In the genomic region with DNA sequence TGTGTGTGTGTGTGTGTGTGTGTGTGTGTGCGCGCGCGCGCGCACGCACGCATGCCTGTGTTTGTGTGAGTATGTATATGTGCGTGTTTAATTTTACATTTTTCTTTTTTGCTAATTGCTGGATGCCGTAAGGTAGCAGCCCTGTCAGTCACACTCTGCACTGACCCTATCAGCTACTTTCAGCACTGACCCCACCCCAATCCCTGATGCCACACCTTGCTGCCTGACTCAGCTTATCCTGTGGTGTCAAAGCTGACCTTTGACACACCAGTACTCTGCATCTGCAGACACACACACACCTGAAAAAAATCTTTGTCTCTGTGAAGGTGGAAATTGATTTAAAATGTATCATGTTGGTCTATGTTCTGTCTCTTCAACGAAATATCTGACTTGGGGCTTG, we compare ENCODE assay signal across 24 mouse cellular contexts. TPM values are rescaled to one million over a fixed set of nuclear protein-coding genes. Genes with fewer than 3 reads are reported as not detected.
DNase-seq lines count a peak whose midpoint lies in the region; ATAC-seq and TF ChIP-seq lines count a peak whose summit lies in the region.
"Had no signal": no experiment of that assay in that cellular context is flagged by ENCODE, and none has a peak within 500 bp of the region (broad histone marks: within the 10 kb centered on the region; RNA-seq: fewer than 3 reads in every experiment).

No protein-coding gene starts in this region.

- 92% methylated on average over 11 of the region's 11 CpGs for WGBS in liver, embryonic 11.5 days
- WGBS in liver, embryonic 14.5 days (ENCODE audit: insufficient replicate concordance): 79% methylated on average over 11 of the region's 11 CpGs
- WGBS in intestine, embryonic 16.5 days: 93% methylated on average over 11 of the region's 11 CpGs
- 97% methylated on average over 11 of the region's 11 CpGs for WGBS in hindbrain, embryonic 10.5 days

- no peak overlapping the region for H3K4me3 ChIP-seq in liver, embryonic 11.5 days (ENCODE audit: low read depth, low read length)
- no peak overlapping the region for H3K4me3 ChIP-seq in liver, embryonic 14.5 days (ENCODE audit: insufficient read depth in 1 of 2, low read depth in 2 of 2, low read length in 2 of 2)
- H3K4me3 ChIP-seq in intestine, embryonic 16.5 days (ENCODE audit: low read length): no peak overlapping the region
- no peak overlapping the region for H3K4me3 ChIP-seq in hindbrain, embryonic 10.5 days
- H3K4me3 ChIP-seq: embryonic facial prominence, embryonic 13.5 days; embryonic facial prominence, embryonic 15.5 days; forebrain, embryonic 13.5 days; forebrain, embryonic 15.5 days had no signal

- H3K27ac ChIP-seq in liver, embryonic 11.5 days (ENCODE audit: low read depth, low read length): no peak overlapping the region
- no peak overlapping the region for H3K27ac ChIP-seq in liver, embryonic 14.5 days
- no peak overlapping the region for H3K27ac ChIP-seq in intestine, embryonic 16.5 days (ENCODE audit: low read length)
- no peak overlapping the region for H3K27ac ChIP-seq in hindbrain, embryonic 10.5 days
- H3K27ac ChIP-seq: embryonic facial prominence, embryonic 13.5 days; embryonic facial prominence, embryonic 15.5 days; forebrain, embryonic 13.5 days; forebrain, embryonic 15.5 days had no signal

- peaks cover 9% of the 10 kb centered on the region; the same call in 1 of the 2 replicates for H3K4me1 ChIP-seq in liver, embryonic 11.5 days (replicated peaks; ENCODE audit: control insufficient read depth, insufficient read depth, low read length)
- peaks cover 0 to 7% of the 10 kb centered on the region in 2 experiments; a peak in 2 of 4 replicates for H3K4me1 ChIP-seq in liver, embryonic 14.5 days (replicated peaks; ENCODE audit: control insufficient read depth in 2 of 2, insufficient read depth in 2 of 2, low read length in 1 of 2)
- peaks cover 6% of the 10 kb centered on the region; the same call in 1 of the 2 replicates for H3K4me1 ChIP-seq in intestine, embryonic 16.5 days (ENCODE audit: control insufficient read depth, insufficient read depth, low read length)
- peaks cover 17% of the 10 kb centered on the region for H3K4me1 ChIP-seq in hindbrain, embryonic 10.5 days (replicated peaks)
- H3K4me1 ChIP-seq: forebrain, embryonic 15.5 days had no signal

- no peaks in the 10 kb centered on the region for H3K9me3 ChIP-seq in liver, embryonic 11.5 days (ENCODE audit: control insufficient read depth, low read length)
- no peaks in the 10 kb centered on the region for H3K9me3 ChIP-seq in liver, embryonic 14.5 days (ENCODE audit: control insufficient read depth, low read length)
- H3K9me3 ChIP-seq in intestine, embryonic 16.5 days (ENCODE audit: control insufficient read depth, low read length): no peaks in the 10 kb centered on the region
- no peaks in the 10 kb centered on the region for H3K9me3 ChIP-seq in hindbrain, embryonic 10.5 days
- H3K9me3 ChIP-seq: embryonic facial prominence, embryonic 13.5 days; embryonic facial prominence, embryonic 15.5 days; forebrain, embryonic 13.5 days; forebrain, embryonic 15.5 days had no signal

- no peak overlapping the region for H3K9ac ChIP-seq in liver, embryonic 11.5 days (ENCODE audit: low read depth, low read length)
- H3K9ac ChIP-seq in liver, embryonic 14.5 days (replicated peaks): no peak overlapping the region
- H3K9ac ChIP-seq in intestine, embryonic 16.5 days (ENCODE audit: low read depth, low read length): no peak overlapping the region
- H3K9ac ChIP-seq: embryonic facial prominence, embryonic 13.5 days; embryonic facial prominence, embryonic 15.5 days; forebrain, embryonic 13.5 days; forebrain, embryonic 15.5 days; forebrain, postnatal 0 days had no signal

- H3K36me3 ChIP-seq in liver, embryonic 11.5 days (ENCODE audit: control insufficient read depth, insufficient read depth, low read length): no peaks in the 10 kb centered on the region
- H3K36me3 ChIP-seq in liver, embryonic 14.5 days (replicated peaks; ENCODE audit: control insufficient read depth, insufficient read depth, low read depth): no peaks in the 10 kb centered on the region
- H3K36me3 ChIP-seq in intestine, embryonic 16.5 days (ENCODE audit: control insufficient read depth, insufficient read depth, low read length): no peaks in the 10 kb centered on the region
- no peaks in the 10 kb centered on the region for H3K36me3 ChIP-seq in hindbrain, embryonic 10.5 days
- H3K36me3 ChIP-seq: embryonic facial prominence, embryonic 13.5 days; embryonic facial prominence, embryonic 15.5 days; forebrain, embryonic 15.5 days had no signal

- DNase-seq in liver: peak; percentile 48
- DNase-seq in liver, embryonic 11.5 days (ENCODE audit: low spot score): no peak
- no peak for DNase-seq in liver, embryonic 14.5 days (ENCODE audit: low read depth in 3 of 3, low spot score in 3 of 3)
- DNase-seq in hindbrain, embryonic 10.5 days (ENCODE audit: low spot score): no peak
- DNase-seq: adrenal gland, adult 2 months; adrenal gland, postnatal 10 days; adrenal gland, postnatal 25 days; B cell, adult 2 months; cerebellum, adult 11 months; cerebellum, adult 18-20 months; cerebellum, adult 8-10 months; cerebellum, adult 9-11 months; cerebellum, postnatal 14 days; cerebellum, postnatal 36 days; embryo, embryonic 11 days; forebrain, postnatal 0 days had no signal

- TF ChIP-seq CTCF in liver, embryonic 14.5 days (IDR thresholded peaks at IDR 0.05; ENCODE audit: low read depth): no peak

- TF ChIP-seq EP300 in liver, embryonic 14.5 days (IDR thresholded peaks at IDR 0.05; ENCODE audit: low read depth): no peak

- H3K4me2 ChIP-seq in liver, embryonic 11.5 days: no peak overlapping the region
- no peak overlapping the region for H3K4me2 ChIP-seq in liver, embryonic 14.5 days (ENCODE audit: low read depth)
- H3K4me2 ChIP-seq in intestine, embryonic 16.5 days (ENCODE audit: low read depth, low read length): no peak overlapping the region
- H3K4me2 ChIP-seq: embryonic facial prominence, embryonic 13.5 days; embryonic facial prominence, embryonic 15.5 days; forebrain, embryonic 13.5 days; forebrain, embryonic 15.5 days had no signal

- no peak for ATAC-seq in liver, embryonic 11.5 days (replicated peaks; ENCODE audit: low FRiP score)
- ATAC-seq in erythroblast, adult 5-6 weeks (replicated peaks; ENCODE audit: low FRiP score, poor library complexity, severe bottlenecking): peak; percentile 58; the same call in 1 of the 2 replicates
- peak; percentile 57 for ATAC-seq in liver, embryonic 14.5 days (ENCODE audit: insufficient read depth)
- ATAC-seq in intestine, embryonic 16.5 days: no peak
- ATAC-seq: forebrain, embryonic 13.5 days; forebrain, embryonic 15.5 days; forebrain, postnatal 0 days had no signal

- peaks cover 16% of the 10 kb centered on the region for H3K27me3 ChIP-seq in liver, embryonic 11.5 days (replicated peaks; ENCODE audit: control insufficient read depth, insufficient read depth, low read length)
- peaks cover 3% of the 10 kb centered on the region for H3K27me3 ChIP-seq in liver, embryonic 14.5 days (ENCODE audit: control insufficient read depth, insufficient read depth, low read length)
- H3K27me3 ChIP-seq in intestine, embryonic 16.5 days (replicated peaks; ENCODE audit: control insufficient read depth, insufficient read depth, low read length): no peaks in the 10 kb centered on the region
- peaks cover 32% of the 10 kb centered on the region for H3K27me3 ChIP-seq in hindbrain, embryonic 10.5 days (ENCODE audit: insufficient read depth, poor library complexity, severe bottlenecking)
- H3K27me3 ChIP-seq: forebrain, embryonic 15.5 days had no signal

RNA-seq across cellular contexts. Expression of gene Mogat2, which starts 3.7 kb away (rescaled TPM):
- polyA plus RNA-seq in liver, embryonic 11.5 days (2014; fragmentation: Nextera tagmentation; extraction: Ambion mirVana): 37.8 and 42.2 TPM in 2 replicates
- total RNA-seq in erythroblast, adult 5-6 weeks (2015; ENCODE audit: low replicate concordance): 1.7 and 8.2 TPM in 2 replicates
- 3.0 and 3.6 TPM in 2 replicates for total RNA-seq in erythroblast, adult 5-6 weeks (2017; ENCODE audit: low replicate concordance)
- polyA plus RNA-seq in liver, embryonic 14.5 days (2012; rRNA removed): 13.5 and 15.4 TPM in 2 replicates
- 30.3 and 32.9 TPM in 2 replicates for polyA plus RNA-seq in liver, embryonic 14.5 days (2014; fragmentation: Nextera tagmentation; extraction: Ambion mirVana)
- polyA plus RNA-seq in intestine, embryonic 16.5 days (2015; fragmentation: Nextera tagmentation; extraction: Ambion mirVana): 234 and 306 TPM in 2 replicates
- polyA plus RNA-seq in hindbrain, embryonic 10.5 days (2016; fragmentation: Nextera tagmentation; extraction: Ambion mirVana): 21.2 and 31.5 TPM in 2 replicates
- total RNA-seq: MEL had no signal

RNA-seq across cellular contexts. Expression of gene Map6, which starts 25.1 kb away (rescaled TPM):
- 0.32 and 0.69 TPM in 2 replicates for polyA plus RNA-seq in liver, embryonic 11.5 days (2014; fragmentation: Nextera tagmentation; extraction: Ambion mirVana)
- total RNA-seq in erythroblast, adult 5-6 weeks (2015; ENCODE audit: low replicate concordance): 0.19 TPM in 1 of 2 replicates, not detected in the other
- 0.34 TPM in 1 of 2 replicates, not detected in the other for total RNA-seq in erythroblast, adult 5-6 weeks (2017; ENCODE audit: low replicate concordance)
- polyA plus RNA-seq in liver, embryonic 14.5 days (2012; rRNA removed): 0.01 and 0.09 TPM in 2 replicates
- 0.05 TPM in 1 of 2 replicates, not detected in the other for polyA plus RNA-seq in liver, embryonic 14.5 days (2014; fragmentation: Nextera tagmentation; extraction: Ambion mirVana)
- 3.5 and 4.2 TPM in 2 replicates for polyA plus RNA-seq in intestine, embryonic 16.5 days (2015; fragmentation: Nextera tagmentation; extraction: Ambion mirVana)
- polyA plus RNA-seq in hindbrain, embryonic 10.5 days (2016; fragmentation: Nextera tagmentation; extraction: Ambion mirVana): 32.9 and 65.5 TPM in 2 replicates
- total RNA-seq: common myeloid progenitor, adult 5-6 weeks; MEL had no signal

RNA-seq across cellular contexts. Expression of gene Dgat2, which starts 59.6 kb away (rescaled TPM):
- 59.9 and 60.1 TPM in 2 replicates for polyA plus RNA-seq in liver, embryonic 11.5 days (2014; fragmentation: Nextera tagmentation; extraction: Ambion mirVana)
- total RNA-seq in erythroblast, adult 5-6 weeks (2015; ENCODE audit: low replicate concordance): 4.2 and 7.7 TPM in 2 replicates
- 5.3 and 7.1 TPM in 2 replicates for total RNA-seq in erythroblast, adult 5-6 weeks (2017; ENCODE audit: low replicate concordance)
- polyA plus RNA-seq in liver, embryonic 14.5 days (2012; rRNA removed): 44.0 and 50.0 TPM in 2 replicates
- polyA plus RNA-seq in liver, embryonic 14.5 days (2014; fragmentation: Nextera tagmentation; extraction: Ambion mirVana): 66.8 and 80.0 TPM in 2 replicates
- 325 and 488 TPM in 2 replicates for polyA plus RNA-seq in intestine, embryonic 16.5 days (2015; fragmentation: Nextera tagmentation; extraction: Ambion mirVana)
- 13.1 and 15.0 TPM in 2 replicates for polyA plus RNA-seq in hindbrain, embryonic 10.5 days (2016; fragmentation: Nextera tagmentation; extraction: Ambion mirVana)

Comparison
In these comparisons a context has a peak if more than half of its experiments do, and no peak if none do; other contexts are left out.
1. ATAC-seq: peak in erythroblast, adult 5-6 weeks (single experiment) and liver, embryonic 14.5 days (single experiment); none in liver, embryonic 11.5 days (single experiment) and intestine, embryonic 16.5 days (single experiment).